Mouse (Mus musculus) olfactory bulb, adult 2 months (tissue): ENCODE results near the gene Coro2a.

Experiments
- CTCF ChIP-seq: fragments of 200-500 bp; IDR thresholded peaks from 2 replicates; pipeline ENCODE4 v1.5.1; 2012; ENCODE audit warnings: low read depth, mild to moderate bottlenecking, low read length, moderate library complexity; ENCODE audit not compliant: insufficient read depth
- POLR2A ChIP-seq: fragments of 200-500 bp; IDR thresholded peaks from 2 replicates; pipeline ENCODE4 v1.6.1; 2012; ENCODE audit warnings: mild to moderate bottlenecking, low read depth, low read length, moderate library complexity; ENCODE audit not compliant: insufficient read depth

DNA sequence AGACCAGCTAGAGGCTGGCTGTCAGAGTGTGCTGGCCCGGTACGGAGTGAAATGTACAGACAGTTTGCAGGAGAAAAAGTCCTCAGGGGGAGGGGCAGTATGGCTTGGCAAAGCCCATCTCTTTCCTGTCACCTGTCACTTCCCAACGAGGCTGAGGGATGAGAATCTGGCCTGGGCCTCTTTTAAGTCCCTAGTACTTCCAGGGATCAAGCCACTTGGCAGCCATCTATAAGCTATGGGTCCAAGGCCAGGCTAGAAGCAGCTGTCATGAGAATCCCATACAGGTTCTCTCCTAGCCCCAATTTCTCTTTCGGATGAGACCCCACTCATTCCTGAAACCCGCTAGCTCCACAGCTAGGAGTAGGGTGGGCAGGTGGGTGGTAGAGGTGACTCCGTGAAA is 5.6 kb downstream of the Coro2a start:
- TF ChIP-seq POLR2A (no peak), CTCF (no peak)
